ENCODE assay signal across 13 mouse cellular contexts in genomic region chr7:127895891-127896290, GRCm38 (mm10). TPM values are rescaled to one million over a fixed set of nuclear protein-coding genes. Genes with fewer than 3 reads are reported as not detected.
DNase-seq lines count a peak whose midpoint lies in the region; ATAC-seq and TF ChIP-seq lines count a peak whose summit lies in the region.
"Not testable (repeated sequence)": the region's sequence is repeated elsewhere in the genome, so short reads cannot be mapped to it uniquely, and the experiment has no call there.
"Had no signal": no experiment of that assay in that cellular context is flagged by ENCODE, and none has a peak within 500 bp of the region (broad histone marks: within the 10 kb centered on the region; RNA-seq: fewer than 3 reads in every experiment).

No protein-coding gene starts in this region.

- not testable (repeated sequence) for TF ChIP-seq CTCF in G1E (IDR thresholded peaks at IDR 0.05; ENCODE audit: low read depth, low read length); heart, adult 2 months (IDR thresholded peaks at IDR 0.05)

- not testable (repeated sequence) for H3K9ac ChIP-seq in embryonic facial prominence, embryonic 14.5 days (ENCODE audit: low read depth, low read length); heart, adult 2 months (ENCODE audit: low read depth, low read length); hindbrain, embryonic 13.5 days; kidney, embryonic 15.5 days; neural tube, embryonic 15.5 days (replicated peaks)
- H3K9ac ChIP-seq in liver, embryonic 12.5 days = peak overlapping the region; percentile 27; the same call in 1 of the 2 replicates

- WGBS in embryonic facial prominence, embryonic 14.5 days = 74% methylated on average over 7 of the region's 7 CpGs
- WGBS in heart, adult 2 months = 71% methylated on average over 7 of the region's 7 CpGs
- WGBS in hindbrain, embryonic 13.5 days = 68% methylated on average over 7 of the region's 7 CpGs
- 68% methylated on average over 7 of the region's 7 CpGs for WGBS in kidney, embryonic 15.5 days
- WGBS in liver, embryonic 12.5 days (ENCODE audit: insufficient replicate concordance) = 61% methylated on average over 7 of the region's 7 CpGs
- 70% methylated on average over 7 of the region's 7 CpGs for WGBS in midbrain, embryonic 10.5 days
- WGBS in neural tube, embryonic 15.5 days = 65% methylated on average over 7 of the region's 7 CpGs

- H3K4me1 ChIP-seq in G1E (ENCODE audit: insufficient read depth, low read depth, low read length) = peaks cover 59% of the 10 kb centered on the region
- H3K4me1 ChIP-seq in embryonic facial prominence, embryonic 14.5 days (ENCODE audit: control insufficient read depth, insufficient read depth, low read length); heart, adult 2 months (ENCODE audit: control insufficient read depth, insufficient read depth, low read length): not testable (repeated sequence)
- H3K4me1 ChIP-seq in hindbrain, embryonic 13.5 days (replicated peaks) = peaks cover 14% of the 10 kb centered on the region
- H3K4me1 ChIP-seq in kidney, embryonic 15.5 days = peaks cover 10% of the 10 kb centered on the region
- H3K4me1 ChIP-seq in liver, embryonic 12.5 days = peaks cover 57% of the 10 kb centered on the region
- H3K4me1 ChIP-seq in midbrain, embryonic 10.5 days = peaks cover 17% of the 10 kb centered on the region
- H3K4me1 ChIP-seq in neural tube, embryonic 15.5 days = peaks cover 13% of the 10 kb centered on the region

- H3K36me3 ChIP-seq in G1E (replicated peaks) = peaks cover 36% of the 10 kb centered on the region
- H3K36me3 ChIP-seq in embryonic facial prominence, embryonic 14.5 days (ENCODE audit: control insufficient read depth, insufficient read depth, low read length) = peaks cover 20% of the 10 kb centered on the region
- H3K36me3 ChIP-seq in heart, adult 2 months (ENCODE audit: control insufficient read depth, insufficient read depth, low read length) = not testable (repeated sequence)
- peaks cover 15% of the 10 kb centered on the region for H3K36me3 ChIP-seq in hindbrain, embryonic 13.5 days
- H3K36me3 ChIP-seq in kidney, embryonic 15.5 days = peaks cover 23% of the 10 kb centered on the region
- peaks cover 22% of the 10 kb centered on the region for H3K36me3 ChIP-seq in liver, embryonic 12.5 days
- peaks cover 19% of the 10 kb centered on the region for H3K36me3 ChIP-seq in midbrain, embryonic 10.5 days
- H3K36me3 ChIP-seq in neural tube, embryonic 15.5 days = peaks cover 18% of the 10 kb centered on the region

- not testable (repeated sequence) for TF ChIP-seq EP300 in heart, adult 2 months (IDR thresholded peaks at IDR 0.05; ENCODE audit: insufficient read depth, low read depth, low read length)

- ATAC-seq in G1E (ENCODE audit: extremely low read depth, insufficient number of reproducible peaks, low FRiP score, poor library complexity, severe bottlenecking); embryonic facial prominence, embryonic 14.5 days (ENCODE audit: low read depth); hindbrain, embryonic 13.5 days (ENCODE audit: low FRiP score); kidney, embryonic 15.5 days (replicated peaks; ENCODE audit: low FRiP score); liver, embryonic 12.5 days: not testable (repeated sequence)
- peak; percentile 22 for ATAC-seq in neural tube, embryonic 15.5 days (ENCODE audit: low FRiP score)

- not testable (repeated sequence) for H3K9me3 ChIP-seq in G1E (replicated peaks); embryonic facial prominence, embryonic 14.5 days (ENCODE audit: control insufficient read depth, low read length); hindbrain, embryonic 13.5 days; kidney, embryonic 15.5 days (replicated peaks); liver, embryonic 12.5 days (replicated peaks); midbrain, embryonic 10.5 days (replicated peaks); neural tube, embryonic 15.5 days (replicated peaks)

- H3K4me3 ChIP-seq in G1E (ENCODE audit: low read depth, low read length) = peak overlapping the region; percentile 78; the same call in 1 of the 2 replicates
- H3K4me3 ChIP-seq in embryonic facial prominence, embryonic 14.5 days (ENCODE audit: low read depth, low read length) = peak overlapping the region; percentile 57
- peak overlapping the region; percentile 72 for H3K4me3 ChIP-seq in heart, adult 2 months
- peak overlapping the region; percentile 62; the same call in 1 of the 2 replicates for H3K4me3 ChIP-seq in hindbrain, embryonic 13.5 days
- peak overlapping the region; percentile 69 for H3K4me3 ChIP-seq in kidney, embryonic 15.5 days (replicated peaks)
- peak overlapping the region; percentile 66 for H3K4me3 ChIP-seq in liver, embryonic 12.5 days
- H3K4me3 ChIP-seq in midbrain, embryonic 10.5 days = peak overlapping the region; percentile 76
- peak overlapping the region; percentile 61 for H3K4me3 ChIP-seq in neural tube, embryonic 15.5 days (replicated peaks)

- intact Hi-C loops in heart, adult 2 months (cut with DNase I) = not testable (repeated sequence)

- H3K27ac ChIP-seq in embryonic facial prominence, embryonic 14.5 days (replicated peaks; ENCODE audit: low read depth, low read length); kidney, embryonic 15.5 days; midbrain, embryonic 10.5 days (replicated peaks): not testable (repeated sequence)
- peak overlapping the region; percentile 75 for H3K27ac ChIP-seq in heart, adult 2 months
- H3K27ac ChIP-seq in hindbrain, embryonic 13.5 days = peak overlapping the region; percentile 48; the same call in 1 of the 2 replicates
- H3K27ac ChIP-seq in liver, embryonic 12.5 days = peak overlapping the region; percentile 87
- peak overlapping the region; percentile 65 for H3K27ac ChIP-seq in neural tube, embryonic 15.5 days (replicated peaks)

- H3K27me3 ChIP-seq in G1E (ENCODE audit: insufficient read depth, low read length); embryonic facial prominence, embryonic 14.5 days (replicated peaks; ENCODE audit: control insufficient read depth, insufficient read depth, low read length); heart, adult 2 months (ENCODE audit: control insufficient read depth, insufficient read depth, low read length); hindbrain, embryonic 13.5 days; kidney, embryonic 15.5 days; liver, embryonic 12.5 days (replicated peaks); midbrain, embryonic 10.5 days (ENCODE audit: low read depth, poor library complexity, severe bottlenecking); neural tube, embryonic 15.5 days (replicated peaks): not testable (repeated sequence)

- peak overlapping the region; percentile 82 for H3K4me2 ChIP-seq in embryonic facial prominence, embryonic 14.5 days (ENCODE audit: low read depth, low read length)
- H3K4me2 ChIP-seq in hindbrain, embryonic 13.5 days = peak overlapping the region; percentile 79; the same call in 1 of the 2 replicates
- peak overlapping the region; percentile 72 for H3K4me2 ChIP-seq in kidney, embryonic 15.5 days
- H3K4me2 ChIP-seq in liver, embryonic 12.5 days = peak overlapping the region; percentile 90
- H3K4me2 ChIP-seq in neural tube, embryonic 15.5 days = peak overlapping the region; percentile 72

- DNase-seq in G1E (ENCODE audit: low spot score); embryonic facial prominence, embryonic 14.5 days (ENCODE audit: low spot score); heart, adult 2 months; midbrain, embryonic 10.5 days (ENCODE audit: low spot score): not testable (repeated sequence)

- not testable (repeated sequence) for H3K79me2 ChIP-seq in heart, adult 2 months (replicated peaks; ENCODE audit: control insufficient read depth, insufficient read depth, low read length)

- not testable (repeated sequence) for TF ChIP-seq POLR2A in heart, adult 2 months (IDR thresholded peaks at IDR 0.05; ENCODE audit: insufficient read depth, low read depth, low read length)

RNA-seq across cellular contexts. Expression of gene Vkorc1, which starts 0.5 kb away (rescaled TPM):
- 53.0 and 68.8 TPM in 2 replicates for total RNA-seq in G1E (2014; fragmentation: Nextera tagmentation)
- 8.9 and 11.0 TPM in 2 replicates for total RNA-seq in G1E (2017)
- 12.6 and 16.7 TPM in 2 replicates for polyA plus RNA-seq in G1E (2012)
- 286 and 318 TPM in 2 replicates for polyA plus RNA-seq in embryonic facial prominence, embryonic 14.5 days (2014; fragmentation: Nextera tagmentation; extraction: Ambion mirVana)
- total RNA-seq in heart, adult 2 months (2021) = 10 to 100 TPM; 16.2 to 17.7 TPM
- polyA plus RNA-seq in heart, adult 2 months (2012; rRNA removed) = 59.2 and 90.0 TPM in 2 replicates
- 67.6 and 71.1 TPM in 2 replicates for polyA plus RNA-seq in hindbrain, embryonic 13.5 days (2015; fragmentation: Nextera tagmentation; extraction: Ambion mirVana)
- 152 and 162 TPM in 2 replicates for polyA plus RNA-seq in kidney, embryonic 15.5 days (2015; fragmentation: Nextera tagmentation; extraction: Ambion mirVana)
- polyA plus RNA-seq in liver, embryonic 12.5 days (2016; fragmentation: Nextera tagmentation; extraction: Ambion mirVana) = 75.0 and 80.3 TPM in 2 replicates
- 43.4 and 44.6 TPM in 2 replicates for polyA plus RNA-seq in midbrain, embryonic 10.5 days (2016; fragmentation: Nextera tagmentation; extraction: Ambion mirVana)
- polyA plus RNA-seq in neural tube, embryonic 15.5 days (2015; fragmentation: Nextera tagmentation; extraction: Ambion mirVana) = 86.2 and 96.0 TPM in 2 replicates

RNA-seq across cellular contexts. Expression of gene Gm21974, which starts 0.6 kb away (rescaled TPM):
- total RNA-seq in G1E (2014; fragmentation: Nextera tagmentation) (not detected in 2 replicates), G1E (2017) (not detected in 2 replicates)
- polyA plus RNA-seq in G1E (2012) = not detected in 2 replicates
- polyA plus RNA-seq in embryonic facial prominence, embryonic 14.5 days (2014; fragmentation: Nextera tagmentation; extraction: Ambion mirVana) = not detected in 2 replicates
- total RNA-seq in heart, adult 2 months (2021) = not detected
- polyA plus RNA-seq in heart, adult 2 months (2012; rRNA removed) = not detected in 2 replicates
- polyA plus RNA-seq in hindbrain, embryonic 13.5 days (2015; fragmentation: Nextera tagmentation; extraction: Ambion mirVana) = 0.61 TPM in 1 of 2 replicates, not detected in the other
- not detected in 2 replicates for polyA plus RNA-seq in kidney, embryonic 15.5 days (2015; fragmentation: Nextera tagmentation; extraction: Ambion mirVana)
- polyA plus RNA-seq in liver, embryonic 12.5 days (2016; fragmentation: Nextera tagmentation; extraction: Ambion mirVana) = not detected in 2 replicates
- not detected in 2 replicates for polyA plus RNA-seq in midbrain, embryonic 10.5 days (2016; fragmentation: Nextera tagmentation; extraction: Ambion mirVana)
- polyA plus RNA-seq in neural tube, embryonic 15.5 days (2015; fragmentation: Nextera tagmentation; extraction: Ambion mirVana) = not detected in 2 replicates
- total RNA-seq: adrenal gland, postnatal 10 days; common myeloid progenitor, adult 5-6 weeks; gastrocnemius, postnatal 36 days; heart, postnatal 4 days; left cerebral cortex, adult 18-20 months had no signal

RNA-seq across cellular contexts. Expression of gene Prss53, which starts 5.1 kb away (rescaled TPM):
- 0.58 TPM in 1 of 2 replicates, not detected in the other for total RNA-seq in G1E (2014; fragmentation: Nextera tagmentation)
- total RNA-seq in G1E (2017) = 0.29 and 0.38 TPM in 2 replicates
- 0.76 and 0.80 TPM in 2 replicates for polyA plus RNA-seq in G1E (2012)
- polyA plus RNA-seq in embryonic facial prominence, embryonic 14.5 days (2014; fragmentation: Nextera tagmentation; extraction: Ambion mirVana) = 1.8 and 2.4 TPM in 2 replicates
- total RNA-seq in heart, adult 2 months (2021) = 1 to 10 TPM in 1 of 2 experiments, under 1 TPM in 1; 0.76 to 1.2 TPM
- 3.8 TPM in 2 replicates for polyA plus RNA-seq in heart, adult 2 months (2012; rRNA removed)
- 0.58 and 0.82 TPM in 2 replicates for polyA plus RNA-seq in hindbrain, embryonic 13.5 days (2015; fragmentation: Nextera tagmentation; extraction: Ambion mirVana)
- polyA plus RNA-seq in kidney, embryonic 15.5 days (2015; fragmentation: Nextera tagmentation; extraction: Ambion mirVana) = 2.2 and 2.7 TPM in 2 replicates
- polyA plus RNA-seq in liver, embryonic 12.5 days (2016; fragmentation: Nextera tagmentation; extraction: Ambion mirVana) = 0.26 and 0.49 TPM in 2 replicates
- polyA plus RNA-seq in midbrain, embryonic 10.5 days (2016; fragmentation: Nextera tagmentation; extraction: Ambion mirVana) = 0.52 and 0.68 TPM in 2 replicates
- polyA plus RNA-seq in neural tube, embryonic 15.5 days (2015; fragmentation: Nextera tagmentation; extraction: Ambion mirVana) = 1.1 and 1.2 TPM in 2 replicates

RNA-seq across cellular contexts. Expression of gene Bckdk, which starts 8.0 kb away (rescaled TPM):
- total RNA-seq in G1E (2014; fragmentation: Nextera tagmentation) (73.4 and 80.0 TPM in 2 replicates), G1E (2017) (40.4 and 49.2 TPM in 2 replicates)
- polyA plus RNA-seq in G1E (2012) = 114 and 134 TPM in 2 replicates
- 121 and 125 TPM in 2 replicates for polyA plus RNA-seq in embryonic facial prominence, embryonic 14.5 days (2014; fragmentation: Nextera tagmentation; extraction: Ambion mirVana)
- 100 to 1,000 TPM; 104 to 131 TPM for total RNA-seq in heart, adult 2 months (2021)
- 165 and 210 TPM in 2 replicates for polyA plus RNA-seq in heart, adult 2 months (2012; rRNA removed)
- 59.7 and 66.8 TPM in 2 replicates for polyA plus RNA-seq in hindbrain, embryonic 13.5 days (2015; fragmentation: Nextera tagmentation; extraction: Ambion mirVana)
- 120 and 140 TPM in 2 replicates for polyA plus RNA-seq in kidney, embryonic 15.5 days (2015; fragmentation: Nextera tagmentation; extraction: Ambion mirVana)
- 81.3 and 82.2 TPM in 2 replicates for polyA plus RNA-seq in liver, embryonic 12.5 days (2016; fragmentation: Nextera tagmentation; extraction: Ambion mirVana)
- 128 and 130 TPM in 2 replicates for polyA plus RNA-seq in midbrain, embryonic 10.5 days (2016; fragmentation: Nextera tagmentation; extraction: Ambion mirVana)
- 58.2 and 66.7 TPM in 2 replicates for polyA plus RNA-seq in neural tube, embryonic 15.5 days (2015; fragmentation: Nextera tagmentation; extraction: Ambion mirVana)

RNA-seq across cellular contexts. Expression of gene Kat8, which starts 16.4 kb away (rescaled TPM):
- total RNA-seq in G1E (2014; fragmentation: Nextera tagmentation) (39.0 and 45.1 TPM in 2 replicates), G1E (2017) (44.0 and 44.5 TPM in 2 replicates)
- polyA plus RNA-seq in G1E (2012) = 6.8 and 7.4 TPM in 2 replicates
- polyA plus RNA-seq in embryonic facial prominence, embryonic 14.5 days (2014; fragmentation: Nextera tagmentation; extraction: Ambion mirVana) = 31.7 and 35.5 TPM in 2 replicates
- 10 to 100 TPM; 13.8 to 14.6 TPM for total RNA-seq in heart, adult 2 months (2021)
- polyA plus RNA-seq in heart, adult 2 months (2012; rRNA removed) = 10.1 and 16.9 TPM in 2 replicates
- 47.1 and 50.9 TPM in 2 replicates for polyA plus RNA-seq in hindbrain, embryonic 13.5 days (2015; fragmentation: Nextera tagmentation; extraction: Ambion mirVana)
- polyA plus RNA-seq in kidney, embryonic 15.5 days (2015; fragmentation: Nextera tagmentation; extraction: Ambion mirVana) = 41.8 and 43.5 TPM in 2 replicates
- 29.5 and 31.0 TPM in 2 replicates for polyA plus RNA-seq in liver, embryonic 12.5 days (2016; fragmentation: Nextera tagmentation; extraction: Ambion mirVana)
- 51.1 and 52.4 TPM in 2 replicates for polyA plus RNA-seq in midbrain, embryonic 10.5 days (2016; fragmentation: Nextera tagmentation; extraction: Ambion mirVana)
- 41.3 and 46.1 TPM in 2 replicates for polyA plus RNA-seq in neural tube, embryonic 15.5 days (2015; fragmentation: Nextera tagmentation; extraction: Ambion mirVana)
